Mouse (Mus musculus): ENCODE results near the gene Rpl27a. TPM values are rescaled to one million over a fixed set of nuclear protein-coding genes. Genes with fewer than 3 reads are reported as not detected.
A peak's percentile ranks its signal among the peaks of the same experiment; 100 is the strongest.

The Rpl27a gene
- polyA plus RNA-seq, 1 experiment from 2014 or later, result 71.3 TPM

DNA sequence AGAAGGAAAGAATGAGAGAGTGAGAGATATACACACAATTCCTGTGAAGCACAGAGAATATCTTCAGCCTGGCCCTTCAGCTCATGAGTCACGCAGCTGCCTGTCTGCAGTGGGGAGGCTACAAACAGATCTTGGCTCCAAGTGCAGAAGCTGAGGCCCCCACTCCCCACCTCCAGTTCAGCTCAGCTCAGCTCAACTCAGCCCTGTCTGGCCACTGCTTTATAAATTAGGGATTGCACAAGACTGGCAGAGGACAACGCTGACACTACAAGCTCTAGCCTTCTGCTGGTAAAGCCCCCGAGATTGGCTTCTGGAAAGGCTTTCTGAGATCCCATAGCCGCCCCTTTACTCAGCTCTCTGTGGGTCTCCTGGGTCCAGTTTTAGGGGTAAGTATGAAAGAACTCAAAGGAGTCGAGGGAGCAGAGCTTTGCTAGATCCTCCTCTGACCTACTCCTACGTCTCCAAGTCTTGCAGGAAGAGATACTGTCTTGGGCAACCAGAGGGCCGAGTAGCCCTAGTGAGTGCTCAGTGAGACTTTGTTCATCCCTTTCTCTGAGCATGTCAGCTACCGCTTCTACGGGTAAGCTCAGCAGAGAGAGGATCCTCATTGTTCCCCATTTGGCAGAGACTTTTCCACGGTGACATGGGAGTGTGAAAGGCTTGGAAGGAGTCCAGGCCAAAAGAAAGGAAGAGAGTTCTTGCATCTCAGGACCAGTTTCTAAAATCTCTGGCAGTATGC is 26.5 kb downstream of the Rpl27a start:
- Histone ChIP-seq H3K9ac (ENCODE audit: low read length) (0 out of 2 replicates have a peak overlapping the region, but pooled peaks have one; percentile 9), H3K4me1 (ENCODE audit: control insufficient read depth, insufficient read depth, low read length) (peaks cover 11% of the 10 kb centered on the region; the same call in 1 of the 2 replicates), H3K36me3 (ENCODE audit: control insufficient read depth, insufficient read depth) (peaks cover 13% of the 10 kb centered on the region; the same call in 1 of the 2 replicates), H3K4me2 (ENCODE audit: low read depth, low read length) (no peak overlapping the region), H3K27me3 (ENCODE audit: control insufficient read depth, insufficient read depth, low read length) (no peaks in the 10 kb centered on the region), H3K4me3 (ENCODE audit: low read length) (no peak overlapping the region), H3K9me3 (replicated peaks; ENCODE audit: control insufficient read depth, low read length) (no peaks in the 10 kb centered on the region), H3K27ac (ENCODE audit: low read length) (peak overlapping the region; percentile 54)
- ATAC-seq (replicated peaks; ENCODE audit: extremely low read depth, insufficient read depth, low FRiP score), result no peak; the same call in 1 of the 2 replicates
- 66% methylated on average over 10 of the region's 10 CpGs for WGBS

GRCm38 (mm10) chr7:109546186-109546585 is 27.2 kb downstream of the Rpl27a start:
- ATAC-seq (replicated peaks; ENCODE audit: extremely low read depth, insufficient read depth, low FRiP score), result no peak
- no peaks in the 10 kb centered on the region for H3K9me3 ChIP-seq (replicated peaks; ENCODE audit: control insufficient read depth, low read length)
- peaks cover 13% of the 10 kb centered on the region; the same call in 1 of the 2 replicates for H3K4me1 ChIP-seq (ENCODE audit: control insufficient read depth, insufficient read depth, low read length)
- H3K9ac ChIP-seq (ENCODE audit: low read length), result no peak overlapping the region
- no peak overlapping the region for H3K4me3 ChIP-seq (ENCODE audit: low read length)
- peaks cover 10% of the 10 kb centered on the region; the same call in 1 of the 2 replicates for H3K36me3 ChIP-seq (ENCODE audit: control insufficient read depth, insufficient read depth)
- no peaks in the 10 kb centered on the region for H3K27me3 ChIP-seq (ENCODE audit: control insufficient read depth, insufficient read depth, low read length)
- 86% methylated on average over 2 of the region's 2 CpGs for WGBS
- H3K27ac ChIP-seq (ENCODE audit: low read length), result peak overlapping the region; percentile 20; the same call in 1 of the 2 replicates
- H3K4me2 ChIP-seq (ENCODE audit: low read depth, low read length), result no peak overlapping the region

DNA sequence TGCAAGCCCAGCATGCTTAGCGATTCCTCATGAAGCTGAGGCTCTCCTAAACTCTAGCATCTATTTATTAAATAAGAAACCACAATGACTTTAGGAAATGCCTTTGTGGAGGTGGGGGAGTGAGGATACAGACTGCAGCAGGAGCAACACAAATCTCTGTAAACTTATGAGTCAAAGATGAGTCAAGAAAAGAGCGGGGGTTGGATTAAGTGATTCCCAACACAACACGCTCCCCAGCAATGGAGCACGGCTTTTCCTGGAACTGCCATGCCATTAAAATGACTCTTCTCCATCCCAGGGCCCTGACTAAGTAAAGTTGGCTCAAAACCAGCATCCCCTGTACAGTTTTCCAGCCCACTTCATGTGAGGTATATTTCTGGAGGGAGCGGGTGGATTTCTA is 27.8 kb downstream of the Rpl27a start:
- H3K9ac ChIP-seq (ENCODE audit: low read length), result no peak overlapping the region
- peaks cover 12% of the 10 kb centered on the region; the same call in 1 of the 2 replicates for H3K36me3 ChIP-seq (ENCODE audit: control insufficient read depth, insufficient read depth)
- no peak overlapping the region for H3K4me2 ChIP-seq (ENCODE audit: low read depth, low read length)
- peaks cover 13% of the 10 kb centered on the region; the same call in 1 of the 2 replicates for H3K4me1 ChIP-seq (ENCODE audit: control insufficient read depth, insufficient read depth, low read length)
- H3K9me3 ChIP-seq (replicated peaks; ENCODE audit: control insufficient read depth, low read length), result no peaks in the 10 kb centered on the region
- peak overlapping the region; percentile 20; the same call in 1 of the 2 replicates for H3K27ac ChIP-seq (ENCODE audit: low read length)
- ATAC-seq (replicated peaks; ENCODE audit: extremely low read depth, insufficient read depth, low FRiP score), result no peak
- 79% methylated on average over 5 of the region's 5 CpGs for WGBS
- no peaks in the 10 kb centered on the region for H3K27me3 ChIP-seq (ENCODE audit: control insufficient read depth, insufficient read depth, low read length)
- H3K4me3 ChIP-seq (ENCODE audit: low read length), result no peak overlapping the region

DNA sequence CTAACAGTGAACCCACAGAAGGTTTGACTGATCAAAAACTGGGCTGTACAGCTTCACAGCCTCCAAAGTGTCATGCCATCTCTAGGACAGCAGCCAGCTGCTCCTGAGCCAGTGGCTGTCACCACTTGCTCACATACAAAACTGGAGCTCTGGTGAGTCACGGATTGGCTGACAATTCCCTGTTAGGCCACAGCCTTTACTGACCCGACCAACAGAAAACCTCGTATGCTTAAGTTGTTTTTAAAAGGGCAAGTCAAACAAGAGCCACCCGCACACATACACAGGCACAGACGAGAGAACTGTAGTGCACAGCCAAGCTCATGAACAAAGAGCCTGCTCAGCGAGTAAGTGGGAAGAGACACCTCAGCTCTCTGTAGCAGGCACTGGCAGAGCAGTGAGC is 40.6 kb downstream of the Rpl27a start:
- Histone ChIP-seq H3K36me3 (ENCODE audit: control insufficient read depth, insufficient read depth) (peaks cover 11% of the 10 kb centered on the region; the same call in 1 of the 2 replicates), H3K4me3 (ENCODE audit: low read length) (no peak overlapping the region), H3K4me1 (ENCODE audit: control insufficient read depth, insufficient read depth, low read length) (peaks cover 34% of the 10 kb centered on the region), H3K27me3 (ENCODE audit: control insufficient read depth, insufficient read depth, low read length) (no peaks in the 10 kb centered on the region), H3K9me3 (replicated peaks; ENCODE audit: control insufficient read depth, low read length) (no peaks in the 10 kb centered on the region), H3K27ac (ENCODE audit: low read length) (peak overlapping the region; percentile 81), H3K4me2 (ENCODE audit: low read depth, low read length) (peak overlapping the region; percentile 21), H3K9ac (ENCODE audit: low read length) (peak overlapping the region; percentile 55)
- peak; percentile 85 for ATAC-seq (replicated peaks; ENCODE audit: extremely low read depth, insufficient read depth, low FRiP score)
- WGBS, result 20% methylated on average over 6 of the region's 6 CpGs

- WGBS, result 44% methylated on average over 8 of the region's 8 CpGs
- no peak overlapping the region for H3K4me3 ChIP-seq (ENCODE audit: low read length)
- ATAC-seq (replicated peaks; ENCODE audit: extremely low read depth, insufficient read depth, low FRiP score), result no peak
- no peaks in the 10 kb centered on the region for H3K9me3 ChIP-seq (replicated peaks; ENCODE audit: control insufficient read depth, low read length)
- peaks cover 34% of the 10 kb centered on the region for H3K4me1 ChIP-seq (ENCODE audit: control insufficient read depth, insufficient read depth, low read length)
- no peak overlapping the region for H3K4me2 ChIP-seq (ENCODE audit: low read depth, low read length)
- H3K9ac ChIP-seq (ENCODE audit: low read length), result no peak overlapping the region
- H3K27ac ChIP-seq (ENCODE audit: low read length), result peak overlapping the region; percentile 44
- H3K36me3 ChIP-seq (ENCODE audit: control insufficient read depth, insufficient read depth), result peaks cover 4% of the 10 kb centered on the region
- H3K27me3 ChIP-seq (ENCODE audit: control insufficient read depth, insufficient read depth, low read length), result no peaks in the 10 kb centered on the region
Observed at GRCm38 (mm10) chr7:109561466-109562153, 42.7 kb downstream of the Rpl27a start.

GRCm38 (mm10) chr7:109562154-109562599 is 43.2 kb downstream of the Rpl27a start:
- Histone ChIP-seq H3K9ac (ENCODE audit: low read length) (peak overlapping the region; percentile 6; the same call in 1 of the 2 replicates), H3K4me1 (ENCODE audit: control insufficient read depth, insufficient read depth, low read length) (peaks cover 34% of the 10 kb centered on the region), H3K36me3 (ENCODE audit: control insufficient read depth, insufficient read depth) (no peaks in the 10 kb centered on the region; the same call in 1 of the 2 replicates), H3K27me3 (ENCODE audit: control insufficient read depth, insufficient read depth, low read length) (no peaks in the 10 kb centered on the region), H3K9me3 (replicated peaks; ENCODE audit: control insufficient read depth, low read length) (no peaks in the 10 kb centered on the region), H3K27ac (ENCODE audit: low read length) (peak overlapping the region; percentile 81), H3K4me3 (ENCODE audit: low read length) (no peak overlapping the region), H3K4me2 (ENCODE audit: low read depth, low read length) (peak overlapping the region; percentile 18)
- no peak for ATAC-seq (replicated peaks; ENCODE audit: extremely low read depth, insufficient read depth, low FRiP score)
- WGBS, result 29% methylated on average over 4 of the region's 4 CpGs

GRCm38 (mm10) chr7:109562676-109563075 is 43.7 kb downstream of the Rpl27a start:
- no peaks in the 10 kb centered on the region for H3K27me3 ChIP-seq (ENCODE audit: control insufficient read depth, insufficient read depth, low read length)
- H3K4me2 ChIP-seq (ENCODE audit: low read depth, low read length), result peak overlapping the region; percentile 18
- no peak for ATAC-seq (replicated peaks; ENCODE audit: extremely low read depth, insufficient read depth, low FRiP score)
- H3K27ac ChIP-seq (ENCODE audit: low read length), result peak overlapping the region; percentile 81
- H3K4me3 ChIP-seq (ENCODE audit: low read length), result no peak overlapping the region
- H3K9me3 ChIP-seq (replicated peaks; ENCODE audit: control insufficient read depth, low read length), result no peaks in the 10 kb centered on the region
- peaks cover 37% of the 10 kb centered on the region for H3K4me1 ChIP-seq (ENCODE audit: control insufficient read depth, insufficient read depth, low read length)
- WGBS, result 54% methylated on average over 5 of the region's 5 CpGs
- no peaks in the 10 kb centered on the region; the same call in 1 of the 2 replicates for H3K36me3 ChIP-seq (ENCODE audit: control insufficient read depth, insufficient read depth)
- no peak overlapping the region for H3K9ac ChIP-seq (ENCODE audit: low read length)

GRCm38 (mm10) chr7:109563775-109564362 is 44.9 kb downstream of the Rpl27a start:
- H3K9ac ChIP-seq (ENCODE audit: low read length), result no peak overlapping the region

More at GRCm38 (mm10) chr7:109563775-109564362, 44.9 kb downstream of the Rpl27a start:
- H3K4me1 ChIP-seq (ENCODE audit: control insufficient read depth, insufficient read depth, low read length), result peaks cover 38% of the 10 kb centered on the region
- no peaks in the 10 kb centered on the region for H3K27me3 ChIP-seq (ENCODE audit: control insufficient read depth, insufficient read depth, low read length)
- H3K36me3 ChIP-seq (ENCODE audit: control insufficient read depth, insufficient read depth), result no peaks in the 10 kb centered on the region; the same call in 1 of the 2 replicates
- WGBS, result 62% methylated on average over 4 of the region's 4 CpGs
- ATAC-seq (replicated peaks; ENCODE audit: extremely low read depth, insufficient read depth, low FRiP score), result no peak
- H3K4me2 ChIP-seq (ENCODE audit: low read depth, low read length), result no peak overlapping the region
- peak overlapping the region; percentile 54 for H3K27ac ChIP-seq (ENCODE audit: low read length)
- H3K4me3 ChIP-seq (ENCODE audit: low read length), result no peak overlapping the region
- no peaks in the 10 kb centered on the region for H3K9me3 ChIP-seq (replicated peaks; ENCODE audit: control insufficient read depth, low read length)

Measured in heart, embryonic 16.5 days (tissue).